Mouse (Mus musculus) liver, embryonic 14.5 days (tissue): ENCODE results near the gene Rnf151.

Experiments
- CTCF ChIP-seq: IDR thresholded peaks from 2 replicates; pipeline ENCODE4 v1.5.1; 2016; ENCODE audit warnings: antibody characterized with exemption, low read depth, control low read depth
- EP300 ChIP-seq: IDR thresholded peaks from 2 replicates; pipeline ENCODE4 v1.6.1; 2016; ENCODE audit warnings: antibody characterized with exemption, low read depth

DNA sequence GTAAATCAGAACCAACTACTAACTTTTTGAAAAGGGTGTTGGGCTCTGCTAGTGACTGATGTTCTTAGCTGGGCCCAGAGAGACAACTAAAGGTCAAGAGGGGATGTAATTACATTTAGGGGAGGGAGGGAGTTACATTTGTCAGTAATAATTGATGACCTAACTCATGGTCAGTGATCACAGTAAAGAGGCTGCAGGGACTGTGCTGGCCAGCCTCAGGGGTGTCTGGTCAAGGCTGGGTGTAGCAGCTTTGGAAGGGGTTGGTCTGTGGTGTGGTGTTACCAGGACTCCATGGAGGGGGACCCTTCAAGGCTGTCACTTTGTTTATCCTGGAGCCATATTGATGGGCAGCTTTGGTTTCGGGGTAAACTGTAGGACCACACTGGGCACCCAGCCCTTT is 39.5 kb upstream of the Rnf151 start:
- TF ChIP-seq CTCF (no peak), EP300 (no peak)
